Mouse (Mus musculus) heart, embryonic 12.5 days (tissue): Measurements from ENCODE around the gene Slc25a3. TPM values are rescaled to one million over a fixed set of nuclear protein-coding genes. Genes with fewer than 3 reads are reported as not detected.
A peak's percentile ranks its signal among the peaks of the same experiment; 100 is the strongest.

Experiments used
- ATAC-seq: fragments of 200-750 bp; cut with Nextera tagmentation; 2 replicates; pipeline ENCODE4 v1.8.0; 2017; ENCODE audit warnings: moderate TSS enrichment, moderate library complexity; ENCODE audit not compliant: insufficient number of reproducible peaks, low FRiP score
- H3K27ac ChIP-seq: fragments of 300-500 bp; sonication (generic); 2 replicates; pipeline ENCODE4 v1.5.1; 2016; ENCODE audit warnings: mild to moderate bottlenecking, moderate library complexity; ENCODE audit not compliant: poor library complexity, severe bottlenecking
- H3K27me3 ChIP-seq: fragments of 300-500 bp; sonication (generic); replicated peaks from 2 replicates; pipeline ENCODE4 v1.6.1; 2016; ENCODE audit warnings: mild to moderate bottlenecking, moderate library complexity
- H3K36me3 ChIP-seq: fragments of 300-500 bp; sonication (generic); 2 replicates; pipeline ENCODE4 v1.6.1; 2016; ENCODE audit warnings: mild to moderate bottlenecking, moderate library complexity
- H3K4me1 ChIP-seq: fragments of 300-500 bp; sonication (generic); replicated peaks from 2 replicates; pipeline ENCODE4 v1.6.1; 2016; ENCODE audit warnings: mild to moderate bottlenecking
- H3K4me2 ChIP-seq: fragments of 300-500 bp; sonication (generic); 2 replicates; pipeline ENCODE4 v1.6.1; 2016; ENCODE audit warnings: mild to moderate bottlenecking, moderate library complexity
- H3K4me3 ChIP-seq: fragments of 300-500 bp; sonication (generic); 2 replicates; pipeline ENCODE4 v1.5.1; 2016; ENCODE audit warnings: mild to moderate bottlenecking
- H3K9ac ChIP-seq: fragments of 300-500 bp; sonication (generic); 2 replicates; pipeline ENCODE4 v1.6.1; 2016; ENCODE audit warnings: mild to moderate bottlenecking, moderate library complexity
- H3K9me3 ChIP-seq: fragments of 300-500 bp; sonication (generic); replicated peaks from 2 replicates; pipeline ENCODE4 v1.6.1; 2016; ENCODE audit warnings: mild to moderate bottlenecking, moderate library complexity
- WGBS: fragments of 180-500 bp; shearing (Covaris S2); methylation state at CpG from one replicate; pipeline ENCODE4 v1.1.7; 2016; 5-methylcytosine and 5-hydroxymethylcytosine counted together
- polyA plus RNA-seq: library from polyadenylated mRNA; unstranded; fragments of >200 nt; fragmentation: Nextera tagmentation; extraction: Ambion mirVana; gene quantifications from 2 replicates; pipeline ENCODE4 v1.2.1, GENCODE M21; 2016

The Slc25a3 gene
- polyA plus RNA-seq, 1 experiment from 2014 or later = 782 TPM

- Histone ChIP-seq H3K4me2 (peak overlapping the region; percentile 31; the same call in 1 of the 2 replicates), H3K9ac (no peak overlapping the region)
Observed at GRCm38 (mm10) chr10:91139148-91139766, 15.4 kb upstream of the Slc25a3 start.

DNA sequence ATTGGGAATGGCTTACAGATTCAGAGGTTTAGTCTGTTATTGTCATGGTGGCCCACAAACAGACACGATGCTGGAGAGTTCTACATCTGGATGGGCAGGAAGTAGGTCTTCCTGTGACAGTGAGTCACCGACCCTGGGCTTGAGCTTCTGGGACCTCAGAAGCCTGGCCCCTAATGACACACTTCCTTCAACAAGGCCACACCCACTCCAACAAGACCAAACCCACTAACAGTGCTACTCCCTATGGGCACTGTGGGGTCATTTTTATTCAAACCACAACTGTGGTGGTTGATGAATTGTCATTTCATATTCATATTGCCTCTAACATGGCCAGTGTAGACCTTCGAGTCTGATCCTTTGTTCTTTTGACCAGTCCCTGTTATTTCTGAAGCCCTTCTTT is 14.5 kb upstream of the Slc25a3 start:
- peak; percentile 41; the same call in 1 of the 2 replicates for ATAC-seq
- Histone ChIP-seq H3K4me1 (peaks cover 14% of the 10 kb centered on the region), H3K36me3 (no peaks in the 10 kb centered on the region), H3K4me2 (no peak overlapping the region), H3K9me3 (no peaks in the 10 kb centered on the region), H3K4me3 (no peak overlapping the region), H3K27ac (no peak overlapping the region), H3K27me3 (no peaks in the 10 kb centered on the region), H3K9ac (no peak overlapping the region)
- 61% methylated on average over 3 of the region's 3 CpGs for WGBS

More at GRCm38 (mm10) chr10:91139148-91139766, 15.4 kb upstream of the Slc25a3 start:
- H3K27me3 ChIP-seq = no peaks in the 10 kb centered on the region
- ATAC-seq = no peak
- no peaks in the 10 kb centered on the region for H3K36me3 ChIP-seq
- H3K27ac ChIP-seq = peak overlapping the region; percentile 80
- WGBS = 51% methylated on average over 14 of the region's 14 CpGs
- peaks cover 14% of the 10 kb centered on the region for H3K4me1 ChIP-seq
- no peaks in the 10 kb centered on the region for H3K9me3 ChIP-seq
- H3K4me3 ChIP-seq = no peak overlapping the region

DNA sequence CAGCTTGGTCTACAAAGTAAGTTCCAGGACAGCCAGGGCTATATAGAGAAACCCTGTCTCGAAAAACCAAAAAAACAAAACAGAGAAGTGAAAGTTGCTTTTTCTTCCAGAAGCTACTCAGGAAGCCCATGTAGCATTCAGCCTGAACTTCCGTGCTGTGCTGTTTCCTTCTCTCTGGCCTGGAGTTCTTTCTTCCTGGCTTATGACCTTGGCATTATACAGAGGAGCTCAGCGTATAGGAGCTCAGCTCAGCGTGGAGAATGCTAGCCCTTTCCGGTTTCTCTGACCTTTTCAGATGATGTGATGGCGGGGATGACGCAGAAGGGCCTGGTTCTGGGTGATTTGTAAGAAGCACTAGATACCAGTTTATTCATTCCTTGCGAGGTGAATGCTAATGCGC is 13.5 kb upstream of the Slc25a3 start:
- H3K4me2 ChIP-seq = no peak overlapping the region
- no peaks in the 10 kb centered on the region for H3K27me3 ChIP-seq
- H3K4me1 ChIP-seq = peaks cover 14% of the 10 kb centered on the region
- no peak overlapping the region for H3K9ac ChIP-seq
- WGBS = 76% methylated on average over 9 of the region's 9 CpGs
- H3K9me3 ChIP-seq = no peaks in the 10 kb centered on the region
- H3K36me3 ChIP-seq = no peaks in the 10 kb centered on the region
- no peak overlapping the region for H3K4me3 ChIP-seq
- ATAC-seq = no peak
- no peak overlapping the region for H3K27ac ChIP-seq

- H3K4me3 ChIP-seq = no peak overlapping the region
- 92% methylated on average over 7 of the region's 7 CpGs for WGBS
- no peak for ATAC-seq
Observed at GRCm38 (mm10) chr10:91135302-91135972, 11.6 kb upstream of the Slc25a3 start.

DNA sequence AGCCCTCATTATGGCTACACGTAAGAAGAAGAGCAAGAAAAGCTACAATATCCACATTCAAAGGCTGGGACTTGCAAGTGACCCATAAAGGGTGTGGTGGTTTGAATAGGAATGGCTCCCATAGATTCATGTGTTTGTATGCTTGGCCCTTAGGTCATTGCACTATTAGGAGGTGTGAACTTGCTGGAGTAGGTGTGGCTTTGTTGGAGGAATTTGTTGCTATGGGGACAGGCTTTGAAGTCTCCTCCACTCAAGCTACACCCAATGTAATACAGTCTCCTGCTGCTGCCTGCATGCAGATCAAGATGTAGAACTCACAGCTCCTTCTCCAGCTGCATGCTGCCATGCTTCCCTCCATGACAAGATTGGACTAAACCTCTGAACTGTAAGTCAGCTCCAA is 7.7 kb upstream of the Slc25a3 start:
- no peak overlapping the region for H3K4me3 ChIP-seq
- H3K9ac ChIP-seq = no peak overlapping the region
- H3K27me3 ChIP-seq = no peaks in the 10 kb centered on the region
- no peak for ATAC-seq
- H3K9me3 ChIP-seq = no peaks in the 10 kb centered on the region
- no peak overlapping the region for H3K27ac ChIP-seq
- 0 out of 2 replicates have a peak, but pooled peaks cover 9% of the 10 kb centered on the region for H3K4me1 ChIP-seq
- H3K36me3 ChIP-seq = no peaks in the 10 kb centered on the region
- 91% methylated on average over 1 of the region's 1 CpGs for WGBS
- no peak overlapping the region for H3K4me2 ChIP-seq

More at GRCm38 (mm10) chr10:91135302-91135972, 11.6 kb upstream of the Slc25a3 start:
- H3K4me1 ChIP-seq = peaks cover 14% of the 10 kb centered on the region
- H3K27me3 ChIP-seq = no peaks in the 10 kb centered on the region
- no peaks in the 10 kb centered on the region for H3K36me3 ChIP-seq
- H3K4me2 ChIP-seq = no peak overlapping the region
- H3K27ac ChIP-seq = no peak overlapping the region
- H3K9ac ChIP-seq = no peak overlapping the region
- H3K9me3 ChIP-seq = no peaks in the 10 kb centered on the region

- no peak for ATAC-seq
- H3K9me3 ChIP-seq = no peaks in the 10 kb centered on the region
- no peaks in the 10 kb centered on the region for H3K27me3 ChIP-seq
- H3K9ac ChIP-seq = no peak overlapping the region
- WGBS = 87% methylated on average over 3 of the region's 3 CpGs
- H3K4me2 ChIP-seq = no peak overlapping the region
- no peaks in the 10 kb centered on the region for H3K36me3 ChIP-seq
- no peak overlapping the region for H3K4me3 ChIP-seq
- 0 out of 2 replicates have a peak, but pooled peaks cover 10% of the 10 kb centered on the region for H3K4me1 ChIP-seq
- no peak overlapping the region for H3K27ac ChIP-seq
Observed at GRCm38 (mm10) chr10:91130792-91131191, 6.9 kb upstream of the Slc25a3 start.

DNA sequence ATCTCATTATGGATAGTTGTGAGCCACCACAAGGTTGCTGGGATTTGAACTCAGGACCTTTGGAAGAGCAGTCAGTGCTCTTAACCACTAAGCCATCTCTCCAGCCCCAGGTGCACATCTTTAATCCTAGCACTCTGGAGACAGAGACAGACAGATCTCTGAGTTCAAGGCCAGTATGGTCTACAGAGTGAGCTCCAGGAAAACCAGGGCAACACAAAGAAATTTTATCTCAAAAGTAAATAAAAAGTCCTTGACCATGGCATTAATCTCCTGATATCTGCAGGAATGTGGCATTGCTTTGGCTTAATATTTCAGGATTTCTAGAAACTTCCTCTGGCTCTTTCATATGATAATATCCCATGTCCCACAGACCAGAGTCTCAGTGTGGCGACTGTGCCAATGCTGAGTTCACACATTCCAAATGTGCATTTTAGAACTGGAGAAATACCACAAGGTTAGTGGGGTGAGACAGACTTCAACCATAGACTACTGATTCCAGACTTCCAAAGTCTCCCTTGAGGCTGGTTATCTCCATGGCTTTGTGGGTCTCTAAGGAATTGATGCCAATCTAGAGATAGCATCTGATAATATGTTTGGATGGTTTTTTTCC is 4.8 kb upstream of the Slc25a3 start:
- Histone ChIP-seq H3K27ac (no peak overlapping the region), H3K4me2 (no peak overlapping the region), H3K36me3 (no peaks in the 10 kb centered on the region), H3K9me3 (no peaks in the 10 kb centered on the region), H3K4me3 (no peak overlapping the region), H3K9ac (no peak overlapping the region), H3K4me1 (peaks cover 10% of the 10 kb centered on the region; the same call in 1 of the 2 replicates), H3K27me3 (no peaks in the 10 kb centered on the region)
- no peak for ATAC-seq
- 78% methylated on average over 1 of the region's 1 CpGs for WGBS

- no peak overlapping the region for H3K4me2 ChIP-seq
- 37% methylated on average over 2 of the region's 2 CpGs for WGBS
- no peaks in the 10 kb centered on the region for H3K36me3 ChIP-seq
- ATAC-seq = no peak
- no peaks in the 10 kb centered on the region for H3K27me3 ChIP-seq
- H3K4me1 ChIP-seq = peaks cover 14% of the 10 kb centered on the region; the same call in 1 of the 2 replicates
- no peak overlapping the region for H3K9ac ChIP-seq
- no peak overlapping the region for H3K4me3 ChIP-seq
- no peaks in the 10 kb centered on the region for H3K9me3 ChIP-seq
- H3K27ac ChIP-seq = peak overlapping the region; percentile 86
Observed at GRCm38 (mm10) chr10:91127395-91127794, 3.5 kb upstream of the Slc25a3 start.

GRCm38 (mm10) chr10:91126618-91127355 is 2.9 kb upstream of the Slc25a3 start:
- Histone ChIP-seq H3K4me1 (peaks cover 18% of the 10 kb centered on the region), H3K27ac (peak overlapping the region; percentile 86), H3K4me3 (no peak overlapping the region), H3K9me3 (no peaks in the 10 kb centered on the region), H3K9ac (no peak overlapping the region), H3K4me2 (no peak overlapping the region), H3K36me3 (peaks cover 3% of the 10 kb centered on the region), H3K27me3 (no peaks in the 10 kb centered on the region)
- no peak for ATAC-seq
- WGBS = 32% methylated on average over 10 of the region's 10 CpGs

GRCm38 (mm10) chr10:91123281-91123827 is 505 bp downstream of the Slc25a3 start:
- Histone ChIP-seq H3K9me3 (no peaks in the 10 kb centered on the region), H3K4me3 (peak overlapping the region; percentile 100), H3K27ac (peak overlapping the region; percentile 98), H3K4me2 (peak overlapping the region; percentile 74), H3K4me1 (peaks cover 27% of the 10 kb centered on the region), H3K9ac (peak overlapping the region; percentile 100), H3K27me3 (no peaks in the 10 kb centered on the region), H3K36me3 (peaks cover 34% of the 10 kb centered on the region)
- WGBS = under 1% methylated on average over 44 of the region's 44 CpGs
- peak; percentile 59 for ATAC-seq
